Mouse (Mus musculus) right cerebral cortex, adult 2 months (tissue): ENCODE data around the gene Dnah11.

Experiments used
- DNase-seq, 2 experiments: peaks; one replicate each; pipeline ENCODE4 v3.0.0; 2021 to 2022; ENCODE audit warnings: low spot score in 2 of 2

The Dnah11 gene

DNA sequence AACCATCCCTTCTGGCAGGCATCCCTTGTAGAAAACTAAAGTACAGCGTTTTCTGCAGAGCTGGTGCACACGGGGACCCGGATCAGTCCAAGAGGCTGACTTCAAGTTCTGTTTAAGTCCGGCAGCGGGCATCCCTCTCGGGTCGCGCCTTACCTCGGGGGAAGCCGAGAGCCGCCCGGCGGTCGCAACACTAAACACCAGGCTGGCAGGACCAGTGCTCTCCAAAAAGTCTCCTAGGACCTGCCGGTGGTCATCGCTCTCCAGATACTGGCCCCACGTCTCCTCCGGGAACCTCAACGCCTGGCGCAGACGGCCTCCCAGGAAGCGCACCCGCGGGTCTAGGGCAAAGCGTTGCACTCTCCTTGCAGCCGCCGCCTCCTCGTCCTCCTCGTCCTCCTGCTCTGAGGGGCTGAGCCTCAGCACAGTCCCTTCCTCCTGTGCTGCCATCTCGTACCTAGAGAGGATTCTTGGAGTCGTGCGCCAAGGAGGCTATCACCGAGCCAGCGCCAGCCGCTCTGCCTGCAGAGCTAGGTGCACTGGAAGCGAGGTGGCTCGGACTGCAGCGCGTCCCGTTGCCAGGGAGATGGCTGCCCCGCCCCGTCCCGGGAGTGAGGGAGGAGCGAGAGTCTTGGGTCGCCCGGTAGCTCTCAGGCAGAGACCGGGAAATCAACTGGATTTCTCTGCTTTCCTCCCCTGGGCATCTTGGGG is at the start of gene Dnah11:
Gene Dnah11, minus strand, starts transcription at position 658 of the 708 bp plus-strand sequence.
- peak; percentile 32 to 46 for DNase-seq

DNA sequence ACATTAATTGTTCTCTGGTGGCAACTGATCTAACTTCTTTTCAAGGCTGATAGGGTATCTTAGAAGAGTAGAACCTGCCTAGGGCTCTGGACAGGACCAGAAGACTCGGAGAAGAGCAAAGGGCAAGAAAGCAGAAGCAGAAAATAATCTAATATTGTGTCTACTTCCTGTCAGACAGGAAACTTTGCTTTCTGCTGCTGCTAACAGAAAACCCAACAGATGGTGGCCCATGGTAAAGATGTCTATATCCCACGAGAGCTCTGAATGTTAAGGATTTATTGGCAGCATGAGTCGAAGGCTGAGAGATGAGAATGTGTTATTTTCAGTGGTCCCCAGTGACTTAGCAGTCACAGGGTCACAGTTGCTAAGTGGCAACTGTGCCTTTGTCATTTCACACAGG is 22.3 kb upstream of the Dnah11 start:
- no peak for DNase-seq

DNA sequence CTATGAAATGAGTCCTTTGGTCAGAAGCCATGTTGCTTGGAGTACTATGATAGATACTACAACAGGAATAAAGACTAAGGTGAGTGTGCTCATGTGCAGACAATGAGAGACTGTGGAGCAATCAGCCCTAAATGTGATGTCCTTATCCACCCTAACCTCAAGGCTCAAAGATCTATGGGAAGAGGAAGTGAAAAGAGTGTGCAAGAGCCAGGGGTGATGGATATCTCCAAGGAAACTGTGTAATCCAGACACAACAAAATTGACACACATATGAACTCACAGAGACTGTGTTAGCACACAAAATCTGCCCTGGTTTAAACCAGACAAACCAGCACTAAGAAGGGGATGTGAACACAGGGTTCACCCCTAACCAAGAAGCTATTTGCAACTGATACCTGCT is 21.2 kb upstream of the Dnah11 start:
- DNase-seq, result no peak

DNA sequence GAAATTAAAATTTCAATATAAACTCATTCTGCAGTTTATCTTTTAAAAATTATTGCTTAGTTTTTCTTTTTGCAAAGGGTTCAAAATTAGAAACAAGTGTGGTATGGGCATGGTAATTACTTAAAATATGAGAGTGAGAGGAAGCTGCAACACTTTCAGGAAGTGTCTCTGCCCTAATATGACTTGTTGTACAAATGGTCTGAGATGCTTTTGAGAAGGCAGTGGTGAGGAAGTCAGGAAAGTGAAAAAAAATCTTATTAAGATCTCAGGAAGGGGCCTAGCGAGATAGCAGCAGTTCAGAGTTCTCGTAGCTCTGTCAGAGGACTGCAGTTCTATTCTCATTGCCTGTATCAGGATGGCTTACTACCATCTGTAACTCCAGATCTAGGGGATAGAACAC is 13.3 kb upstream of the Dnah11 start:
- no peak for DNase-seq

DNA sequence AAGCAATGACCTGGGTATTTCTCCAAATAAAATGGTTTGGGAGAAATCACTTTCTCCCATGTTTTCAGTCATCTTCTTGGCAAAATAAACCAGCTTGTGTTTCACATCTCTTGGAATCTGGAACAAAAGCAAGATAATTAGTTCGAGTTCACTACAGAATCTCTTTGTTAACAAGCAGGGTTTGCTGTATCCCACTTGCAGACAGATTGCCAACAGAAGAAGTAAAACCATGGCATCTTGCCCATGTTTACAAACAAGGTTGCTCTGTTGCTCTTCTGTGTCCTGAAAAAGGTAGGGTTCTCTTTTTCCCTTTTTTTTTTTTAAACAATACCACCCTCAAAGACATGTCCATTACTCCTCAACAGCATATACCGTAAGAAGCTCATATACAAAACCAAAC is 2.3 kb downstream of the Dnah11 start:
- no peak for DNase-seq

DNA sequence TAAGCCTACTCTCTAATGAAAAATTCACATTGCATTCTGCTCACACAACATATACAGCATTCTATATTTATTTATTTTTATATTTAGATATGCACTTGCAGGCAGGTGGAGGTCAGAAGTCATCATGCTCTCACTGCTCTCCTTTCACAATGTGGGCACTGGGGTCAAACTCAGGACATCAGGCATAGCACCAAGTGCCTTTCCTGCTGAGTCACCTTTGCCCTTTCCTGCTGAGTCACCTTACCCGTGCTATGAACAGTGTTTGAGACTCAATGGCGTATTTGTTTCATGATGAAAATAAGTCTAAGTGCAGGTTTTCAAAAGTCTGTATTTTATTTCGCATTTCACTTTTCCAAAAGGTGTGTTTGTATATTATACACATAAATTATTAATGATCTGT is 9.3 kb downstream of the Dnah11 start:
- no peak for DNase-seq

DNA sequence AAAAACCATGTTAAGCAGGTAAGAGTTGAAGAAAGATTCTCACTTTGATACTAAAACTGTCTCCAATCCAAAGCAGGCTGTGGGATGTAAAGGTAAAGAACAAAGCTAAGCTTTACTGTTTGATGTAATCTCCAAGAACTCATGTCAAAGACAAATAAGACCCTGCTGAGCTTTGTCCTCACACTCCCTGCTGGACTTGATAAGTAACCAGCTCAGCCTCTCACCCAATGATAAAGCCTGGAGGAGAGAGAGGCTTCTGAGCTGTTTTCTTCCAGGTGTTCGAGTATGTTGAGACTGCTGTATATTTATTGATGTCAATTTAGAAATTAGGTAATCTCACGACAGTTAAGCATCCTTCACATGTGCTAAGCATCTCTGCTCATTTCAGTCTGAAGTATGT is 11.2 kb downstream of the Dnah11 start:
- no peak for DNase-seq

DNA sequence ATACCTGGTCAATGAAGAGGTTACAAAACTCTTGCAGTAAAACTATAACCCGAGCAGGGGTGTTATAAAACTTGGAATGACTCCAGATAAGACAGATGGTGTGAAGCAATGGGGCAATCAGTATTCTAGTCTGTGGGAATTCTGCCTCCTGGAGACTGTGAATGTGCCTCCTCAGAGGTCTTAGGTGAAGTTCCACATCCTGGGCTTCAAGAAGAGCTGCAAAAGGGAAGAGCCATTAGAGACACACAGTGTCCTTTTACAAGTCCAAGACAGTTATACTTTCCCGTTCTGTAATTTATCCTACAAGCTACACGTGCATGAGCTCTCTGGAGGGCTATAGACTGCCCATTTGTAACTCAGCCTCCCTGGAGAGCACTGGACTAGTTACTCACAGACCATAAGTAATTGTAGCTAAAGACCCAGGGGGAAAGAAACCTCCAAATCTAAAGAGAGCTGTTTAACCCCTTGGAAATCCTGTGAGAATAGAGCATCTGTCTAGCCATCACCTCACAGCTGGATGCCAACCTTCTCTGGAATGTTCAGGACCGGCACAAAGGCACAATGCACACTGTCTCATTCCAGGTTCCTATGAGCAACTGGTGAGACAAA is 11.9 kb downstream of the Dnah11 start:
- no peak for DNase-seq

DNA sequence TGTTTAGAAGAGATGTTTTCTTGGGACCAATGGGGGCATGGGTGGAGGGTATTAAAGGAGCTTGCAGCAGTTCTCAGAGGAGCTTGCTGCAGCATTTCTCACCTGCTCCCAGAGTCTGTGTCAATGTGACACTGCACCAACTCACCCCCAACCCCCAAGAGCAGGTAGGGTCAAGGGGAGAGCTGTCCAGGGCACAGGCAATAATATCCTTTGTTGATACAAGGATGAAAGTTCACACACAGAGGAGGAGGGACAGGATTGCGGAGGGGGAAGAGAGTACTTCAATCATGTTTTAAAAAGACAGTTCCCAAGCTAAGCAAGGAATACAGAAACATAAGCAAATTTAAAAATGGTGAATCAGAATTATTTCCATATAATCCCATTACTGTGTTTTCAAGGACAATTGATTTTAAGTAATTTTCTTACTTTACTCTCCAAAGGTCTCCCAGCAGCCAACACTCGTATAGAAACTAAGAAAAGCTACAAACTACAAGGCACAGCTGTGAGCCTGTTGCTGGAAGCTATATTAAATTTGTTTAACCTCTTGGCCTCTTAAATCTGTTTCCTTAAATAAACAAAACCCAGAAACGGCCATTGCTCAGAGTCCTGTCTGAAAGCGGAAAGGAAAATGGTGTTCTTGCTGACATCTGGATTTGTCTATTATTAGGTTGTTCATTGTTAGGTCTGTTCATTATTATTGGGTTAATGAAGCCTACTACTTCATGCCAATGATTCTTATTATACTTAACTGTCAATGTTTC is 12.5 kb downstream of the Dnah11 start:
- no peak for DNase-seq

DNA sequence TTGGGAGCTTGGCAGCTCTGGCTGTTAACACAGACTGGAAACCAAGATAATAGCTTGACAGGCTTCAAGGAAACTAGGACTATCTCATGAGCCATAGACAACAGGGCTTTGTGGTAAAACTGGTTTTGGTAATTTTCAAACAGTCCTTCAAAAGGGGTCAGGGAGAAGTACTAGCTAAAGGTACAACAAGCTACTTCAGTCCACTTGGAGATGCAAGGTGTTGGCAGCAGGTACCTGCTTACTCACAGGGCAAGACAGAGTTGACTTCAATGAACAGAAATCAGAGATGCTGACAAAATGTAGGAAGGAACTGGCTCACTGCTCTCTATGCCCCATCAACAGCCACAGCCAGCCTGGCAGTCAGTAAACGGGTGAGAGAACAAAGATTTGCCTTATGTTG is 14.1 kb downstream of the Dnah11 start:
- DNase-seq, result no peak

DNA sequence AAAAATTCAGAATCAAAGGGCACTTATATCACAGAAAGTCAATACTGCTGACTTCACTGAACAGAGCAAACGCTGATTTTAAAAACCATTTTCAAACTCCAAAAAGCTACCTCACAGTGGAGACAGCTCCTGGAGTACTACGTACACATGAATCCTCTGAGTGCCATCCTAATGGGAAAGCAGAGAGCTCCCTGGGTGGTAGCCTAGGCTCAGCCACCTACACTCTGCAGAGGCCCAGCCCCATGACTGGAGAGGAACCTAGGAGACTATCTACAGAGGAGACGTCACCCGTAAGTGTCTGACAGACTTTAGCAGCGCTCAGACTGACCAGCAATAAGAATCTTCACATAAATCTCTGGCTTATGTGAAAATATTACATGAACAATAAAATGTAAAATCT is 21.1 kb downstream of the Dnah11 start:
- no peak for DNase-seq

DNA sequence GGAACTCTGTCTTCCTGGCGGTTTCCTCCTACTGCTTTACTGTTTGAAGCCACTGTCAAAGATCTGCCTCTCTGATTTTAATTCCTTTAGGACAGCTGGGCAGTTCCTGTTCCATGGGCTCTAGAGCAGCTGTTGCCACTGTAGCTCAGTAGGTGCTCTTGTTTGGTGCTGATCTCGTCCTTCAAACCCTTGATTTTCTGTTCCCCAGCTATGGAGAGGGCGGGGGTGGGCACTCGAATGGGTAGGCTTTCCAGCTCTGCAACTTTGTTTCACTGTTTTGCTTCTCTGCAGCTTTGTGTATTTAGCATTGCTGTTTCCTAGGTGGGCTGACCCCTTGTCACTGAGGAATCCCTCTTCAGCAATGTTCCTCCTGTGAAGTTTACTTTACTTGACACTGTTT is 34.1 kb downstream of the Dnah11 start:
- DNase-seq, result no peak

DNA sequence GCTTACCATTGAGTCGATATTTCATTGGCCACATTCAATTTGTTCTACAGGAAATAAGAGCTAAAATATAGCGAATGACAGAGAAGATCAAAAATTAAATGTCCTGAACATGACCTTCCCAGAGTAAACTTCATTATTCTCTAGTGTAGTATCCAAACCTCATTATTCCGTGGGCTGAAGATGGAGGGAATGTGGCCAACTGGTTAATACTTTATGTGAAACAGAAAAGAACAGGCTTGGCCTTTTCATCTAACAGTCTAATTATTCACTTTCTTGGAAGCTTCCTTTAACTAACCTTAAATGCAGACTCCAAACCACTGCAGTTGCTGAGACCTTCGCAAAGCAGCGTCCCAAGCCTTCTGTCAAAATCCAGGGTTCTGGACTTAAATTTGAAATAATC is 41.9 kb downstream of the Dnah11 start:
- no peak for DNase-seq

DNA sequence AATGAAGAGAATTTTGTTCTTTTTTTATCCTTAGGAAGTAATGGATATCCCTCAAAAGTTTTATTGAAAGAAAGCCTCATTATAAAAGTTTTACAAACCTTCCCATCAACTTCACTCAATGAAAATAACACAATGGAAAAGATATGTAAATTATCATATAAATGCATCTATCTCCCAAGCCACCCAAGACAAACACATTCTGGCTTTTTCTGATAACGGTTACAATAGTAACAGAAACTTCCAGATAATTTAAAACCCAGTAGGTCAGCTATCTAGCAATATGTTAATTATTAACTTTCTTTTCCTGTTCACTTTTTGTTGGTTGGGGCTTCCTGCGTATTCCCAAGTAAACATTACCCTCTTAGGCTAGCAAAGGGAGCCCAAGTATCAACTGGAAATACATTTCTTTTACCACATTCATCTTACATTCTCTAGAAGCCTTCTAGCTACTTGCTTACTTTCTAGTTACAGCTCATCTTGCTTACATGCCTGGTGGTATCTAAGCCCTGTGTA is 51.3 kb downstream of the Dnah11 start:
- no peak for DNase-seq

DNA sequence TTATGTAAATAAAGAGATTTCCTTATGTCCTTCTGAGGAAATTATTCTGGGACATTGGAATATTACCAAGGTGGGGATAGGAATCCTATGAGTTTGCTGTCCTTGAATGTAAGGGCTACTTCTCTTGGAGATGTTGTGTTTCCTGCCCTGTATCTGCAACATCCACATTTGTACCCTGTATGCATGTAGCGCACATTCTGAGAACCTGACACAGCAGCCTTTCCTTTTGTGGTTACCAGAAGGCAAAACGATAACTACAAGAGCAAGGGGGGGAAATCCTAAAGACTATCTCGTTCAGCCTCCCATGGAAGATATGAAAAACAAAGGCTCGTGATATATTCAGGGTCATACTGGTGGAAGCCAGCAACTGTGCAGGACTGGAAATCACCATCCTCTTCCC is 70.7 kb downstream of the Dnah11 start:
- no peak for DNase-seq

DNA sequence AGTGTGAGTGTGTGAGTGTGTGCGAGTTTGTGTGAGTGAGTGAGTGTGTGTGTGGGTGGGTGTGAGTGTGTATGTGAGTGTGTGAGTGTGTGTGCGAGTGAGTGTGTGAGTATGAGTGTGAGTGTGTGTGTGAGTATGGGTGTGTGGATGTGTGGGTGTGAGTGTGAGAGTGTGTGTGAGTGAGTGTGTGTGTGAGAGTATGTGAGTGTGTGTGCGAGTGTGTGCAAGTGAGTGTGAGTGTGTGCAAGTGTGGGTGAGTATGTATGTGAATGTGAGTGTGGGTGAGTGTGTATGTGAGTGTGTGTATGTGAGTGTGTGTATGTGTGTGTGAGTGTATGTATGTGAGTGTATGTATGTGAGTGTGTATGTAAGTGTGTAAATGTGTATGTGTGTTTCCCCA is 79.2 kb downstream of the Dnah11 start:
- no peak for DNase-seq

DNA sequence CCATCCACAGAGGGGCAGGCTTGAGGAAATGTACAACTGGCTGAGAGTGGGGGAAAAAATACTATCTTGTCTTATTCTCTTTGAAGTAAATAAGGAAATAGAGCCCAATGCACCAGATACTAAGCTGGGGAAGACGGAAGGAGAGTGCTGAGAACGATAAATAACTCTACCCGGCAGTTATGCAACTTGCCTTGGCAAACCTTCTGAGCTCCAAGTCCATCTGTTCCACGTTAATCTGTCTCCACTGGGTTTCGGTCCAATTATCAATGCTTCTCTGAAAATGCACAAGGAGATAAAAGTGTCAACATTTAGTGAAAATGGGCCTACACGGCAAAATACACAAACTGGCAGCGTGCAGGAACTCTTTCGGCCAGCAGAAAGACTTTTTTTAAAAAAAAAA is 86.2 kb downstream of the Dnah11 start:
- peak; percentile 17 for DNase-seq

DNA sequence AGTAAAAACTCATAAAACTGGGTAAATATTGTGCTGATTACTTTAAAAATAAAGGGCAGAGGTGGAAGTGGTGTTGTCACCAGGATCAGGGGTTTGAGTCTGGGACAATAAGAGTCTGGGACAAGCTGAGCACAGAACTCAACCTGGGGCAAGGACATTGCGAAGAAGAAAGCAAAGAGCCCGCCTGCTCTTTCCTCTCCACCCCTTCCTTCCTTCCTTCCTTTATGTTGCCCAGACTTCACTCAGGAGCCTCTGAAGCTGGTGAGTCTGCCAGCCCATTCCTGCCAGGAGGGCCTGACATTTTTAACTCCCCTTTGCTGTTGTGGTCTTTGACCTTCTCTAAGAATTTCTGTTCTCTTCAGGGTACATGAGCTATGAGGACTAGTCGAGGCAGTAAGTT is 86.9 kb downstream of the Dnah11 start:
- DNase-seq, result no peak

DNA sequence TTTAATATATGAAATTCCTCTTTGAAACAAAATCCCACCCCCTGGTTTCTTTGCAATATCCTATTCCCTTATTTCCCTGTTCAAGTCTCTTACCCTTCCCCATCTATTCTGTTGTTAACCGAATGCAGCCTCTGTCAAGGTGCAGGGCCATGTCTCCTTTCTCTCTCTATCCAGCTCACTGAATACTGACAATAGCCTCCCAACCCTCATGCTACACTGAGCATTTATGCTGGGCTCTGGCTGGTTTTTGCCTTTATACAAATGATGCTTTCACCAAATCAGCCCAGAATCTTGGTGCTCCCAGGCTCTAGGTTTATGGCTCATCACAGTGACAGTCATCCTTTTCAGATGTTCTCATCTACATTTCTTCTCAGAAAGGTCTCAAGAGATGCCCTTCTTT is 91.1 kb downstream of the Dnah11 start:
- no peak for DNase-seq

DNA sequence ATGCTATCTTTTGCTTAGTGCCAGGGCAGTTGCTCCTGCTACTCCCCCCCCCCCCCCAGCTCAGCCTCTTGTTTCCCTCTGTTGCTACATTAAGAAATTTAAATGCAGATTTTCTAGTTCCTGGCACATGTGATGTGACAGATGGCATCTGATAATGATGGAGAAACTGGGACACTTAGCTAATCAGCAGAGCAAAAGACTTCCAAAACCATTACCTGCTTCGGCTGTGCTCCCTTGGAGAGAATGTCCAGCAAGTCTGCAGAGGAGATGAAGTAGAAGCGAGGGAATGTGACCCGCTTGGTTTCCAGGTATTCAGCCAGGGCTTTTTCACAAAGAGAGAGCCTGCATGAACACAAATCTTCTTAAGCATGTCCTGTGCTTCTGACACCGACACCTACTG is 94.3 kb downstream of the Dnah11 start:
- peak in 1 of 2 experiments; percentile 6 for DNase-seq

DNA sequence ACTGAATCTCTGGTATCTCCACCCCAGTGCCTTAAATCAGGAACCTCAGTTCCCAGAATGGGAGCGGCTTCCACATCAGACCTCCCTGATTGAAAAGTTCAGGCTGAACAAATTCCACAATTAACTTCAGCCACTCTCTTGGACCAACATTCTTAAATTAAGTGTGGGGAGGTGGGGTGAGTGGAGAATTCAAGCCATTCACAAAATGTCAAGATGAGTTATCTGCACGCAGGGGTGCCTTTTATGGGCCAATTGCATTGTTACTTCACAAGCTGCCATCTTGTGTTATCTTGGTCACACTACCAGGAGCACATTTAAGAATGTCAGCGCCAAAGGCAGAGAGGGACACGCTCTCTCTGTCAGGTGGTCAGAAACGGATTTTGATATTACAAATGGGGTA is 99.1 kb downstream of the Dnah11 start:
- DNase-seq, result no peak

DNA sequence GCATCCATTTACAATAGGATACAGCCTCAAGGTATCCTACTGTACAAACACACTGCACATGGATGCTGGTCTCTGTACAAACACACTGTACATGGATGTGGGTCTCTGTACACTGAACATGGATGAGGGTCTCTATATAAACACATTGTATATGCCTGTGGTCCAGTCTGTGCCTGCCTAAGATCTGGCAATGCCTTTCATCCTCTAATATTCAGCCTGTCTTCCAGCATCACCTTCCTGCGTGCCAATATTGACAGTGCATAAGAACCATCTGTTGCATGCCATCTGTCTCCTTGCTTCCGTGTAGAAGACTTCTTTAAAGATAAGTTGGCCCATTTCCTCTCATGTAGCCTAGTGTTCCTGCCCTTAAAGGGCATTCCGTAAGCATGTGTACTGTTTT is 100.6 kb downstream of the Dnah11 start:
- DNase-seq, result peak in 1 of 2 experiments; percentile 10

DNA sequence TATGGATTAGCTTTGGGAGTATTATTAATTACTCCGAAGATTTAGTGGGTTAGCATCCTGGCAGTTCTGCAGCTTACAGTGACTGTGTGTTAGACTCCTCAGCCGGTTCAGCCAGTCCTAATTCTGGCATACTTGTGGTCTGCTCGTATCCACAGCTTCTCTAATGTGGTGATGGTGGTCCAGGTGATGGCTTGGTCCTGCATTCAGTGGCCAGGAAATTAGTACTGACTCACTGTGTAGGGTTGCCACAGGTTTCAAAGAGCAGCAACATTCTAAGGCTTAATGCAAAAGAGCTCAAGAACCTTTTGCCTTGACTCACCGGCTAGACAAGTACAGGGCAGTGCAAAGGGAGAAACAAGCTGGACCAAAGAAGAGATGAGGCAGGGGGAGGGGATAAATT is 103.9 kb downstream of the Dnah11 start:
- no peak for DNase-seq
